Mouse (Mus musculus) spleen, adult 2 months (tissue): Measurements from ENCODE around the gene Cabp2. TPM values are rescaled to one million over a fixed set of nuclear protein-coding genes. Genes with fewer than 3 reads are reported as not detected.
A peak's percentile ranks its signal among the peaks of the same experiment; 100 is the strongest.

Source experiments
- DNase-seq, 2 experiments: peaks; one replicate each; pipeline versions ENCODE4 v3.0.0 to v3.0.0-alpha.2; 2012 to 2021; ENCODE audit warnings: low spot score in 2 of 2, low read depth in 1 of 2
- H3K27ac ChIP-seq: fragments of 200-500 bp; 2 replicates; pipeline ENCODE4 v1.5.1; 2012; ENCODE audit warnings: low read length, inconsistent platforms; ENCODE audit not compliant: insufficient read depth
- H3K27me3 ChIP-seq: fragments of 200-500 bp; 2 replicates; pipeline ENCODE4 v1.6.1; 2012; ENCODE audit warnings: mild to moderate bottlenecking, moderate library complexity, low read length, inconsistent platforms; ENCODE audit not compliant: control insufficient read depth, insufficient read depth
- H3K36me3 ChIP-seq: fragments of 200-500 bp; 2 replicates; pipeline ENCODE4 v1.6.1; 2012; ENCODE audit warnings: mild to moderate bottlenecking, low read length, inconsistent platforms; ENCODE audit not compliant: control insufficient read depth, insufficient read depth
- H3K4me1 ChIP-seq: fragments of 200-500 bp; 2 replicates; pipeline ENCODE4 v1.6.1; 2011; ENCODE audit warnings: inconsistent platforms; ENCODE audit not compliant: control insufficient read depth, insufficient read depth, insufficient read length
- H3K4me3 ChIP-seq: fragments of 200-500 bp; 2 replicates; pipeline ENCODE4 v1.5.1; 2011; ENCODE audit warnings: mild to moderate bottlenecking, inconsistent platforms; ENCODE audit not compliant: insufficient read depth, insufficient read length; ENCODE audit errors: extremely low read depth
- CTCF ChIP-seq: fragments of 200-500 bp; IDR thresholded peaks from 2 replicates; pipeline ENCODE4 v1.5.1; 2011; ENCODE audit warnings: mild to moderate bottlenecking, inconsistent platforms; ENCODE audit not compliant: insufficient read depth, insufficient read length, insufficient replicate concordance; ENCODE audit errors: extremely low read depth
- POLR2A ChIP-seq: fragments of 200-500 bp; IDR thresholded peaks from 2 replicates; pipeline ENCODE4 v1.6.1; 2011; ENCODE audit warnings: low read depth, low read length, inconsistent platforms
- WGBS: fragments of 180-500 bp; shearing (Covaris S2); methylation state at CpG from one replicate; pipeline ENCODE4 v1.1.7; 2018; 5-methylcytosine and 5-hydroxymethylcytosine counted together
- polyA plus RNA-seq: library from polyadenylated mRNA; depleted of rRNA; stranded (reverse); fragments of >200 nt; gene quantifications from 2 replicates; pipeline ENCODE4 v1.2.3, GENCODE M21; 2012

The Cabp2 gene
- polyA plus RNA-seq, 1 experiment: 7.0 TPM

DNA sequence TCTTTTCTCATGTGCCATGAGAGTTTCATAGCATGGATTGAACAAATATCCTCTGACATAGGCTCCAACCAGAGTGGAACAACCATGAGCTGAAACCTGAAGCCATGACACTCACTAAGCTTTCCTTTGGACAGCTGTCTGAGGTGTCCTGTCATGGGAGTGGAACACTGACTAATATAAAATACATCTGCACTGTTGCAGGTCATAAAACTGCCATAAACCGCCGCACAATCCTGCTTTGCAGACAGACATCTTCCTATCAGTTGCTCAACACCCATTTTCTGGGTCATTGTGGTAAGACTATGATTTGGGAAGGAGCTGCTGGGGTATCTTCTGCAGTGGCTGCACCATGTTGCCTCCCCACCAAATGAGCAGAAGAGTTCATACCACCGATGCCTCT is 11.4 kb downstream of the Cabp2 start:
- Histone ChIP-seq H3K27me3 (no peaks in the 10 kb centered on the region), H3K4me3 (no peak overlapping the region), H3K4me1 (peaks cover 5% of the 10 kb centered on the region; the same call in 1 of the 2 replicates), H3K36me3 (no peaks in the 10 kb centered on the region), H3K27ac (no peak overlapping the region)
- TF ChIP-seq POLR2A (no peak), CTCF (no peak)
- no peak for DNase-seq
- 81% methylated on average over 3 of the region's 3 CpGs for WGBS

DNA sequence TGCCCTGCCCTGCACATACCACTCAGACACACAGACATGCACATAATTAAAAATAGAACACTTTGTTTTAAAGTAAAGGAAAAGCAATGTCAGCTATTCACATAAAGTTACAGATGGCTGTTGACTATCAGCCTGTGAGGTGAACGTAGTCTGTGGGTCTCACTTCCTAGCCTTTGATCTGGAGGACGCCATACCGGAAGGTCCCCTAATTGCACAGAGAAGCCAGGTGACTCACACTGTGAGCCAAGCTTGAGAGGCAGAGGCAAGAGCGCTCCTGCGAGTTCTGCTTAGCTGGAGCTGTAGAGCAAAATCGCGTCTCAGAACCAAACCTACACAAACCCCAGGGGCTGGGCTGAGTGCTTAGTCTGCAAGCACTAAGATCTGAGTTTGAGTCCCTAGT is 12.4 kb downstream of the Cabp2 start:
- WGBS: 66% methylated on average over 7 of the region's 7 CpGs
- no peak for TF ChIP-seq POLR2A
- TF ChIP-seq CTCF: no peak
- no peak for DNase-seq
- no peak overlapping the region for H3K4me3 ChIP-seq
- peaks cover 15% of the 10 kb centered on the region; the same call in 1 of the 2 replicates for H3K4me1 ChIP-seq
- H3K27me3 ChIP-seq: no peaks in the 10 kb centered on the region
- H3K27ac ChIP-seq: no peak overlapping the region
- no peaks in the 10 kb centered on the region; the same call in 1 of the 2 replicates for H3K36me3 ChIP-seq

GRCm38 (mm10) chr19:4094348-4094747 is 13.0 kb downstream of the Cabp2 start:
- Histone ChIP-seq H3K36me3 (no peaks in the 10 kb centered on the region; the same call in 1 of the 2 replicates), H3K27ac (no peak overlapping the region), H3K27me3 (no peaks in the 10 kb centered on the region), H3K4me3 (no peak overlapping the region), H3K4me1 (peaks cover 15% of the 10 kb centered on the region; the same call in 1 of the 2 replicates)
- no peak for DNase-seq
- TF ChIP-seq CTCF: no peak
- TF ChIP-seq POLR2A: no peak
- 86% methylated on average over 3 of the region's 3 CpGs for whole genome bisulfite sequencing

- WGBS: 88% methylated on average over 5 of the region's 5 CpGs
- no peaks in the 10 kb centered on the region; the same call in 1 of the 2 replicates for H3K36me3 ChIP-seq
- TF ChIP-seq POLR2A (no peak), CTCF (no peak)
- no peaks in the 10 kb centered on the region for H3K27me3 ChIP-seq
- H3K4me3 ChIP-seq: no peak overlapping the region
- no peak for DNase-seq
- H3K27ac ChIP-seq: no peak overlapping the region
- peaks cover 15% of the 10 kb centered on the region; the same call in 1 of the 2 replicates for H3K4me1 ChIP-seq
These were observed 13.5 kb downstream of the Cabp2 start for GRCm38 (mm10) chr19:4094774-4095303.

- WGBS: 76% methylated on average over 3 of the region's 3 CpGs
- H3K4me1 ChIP-seq: peaks cover 17% of the 10 kb centered on the region
These were observed 14.4 kb downstream of the Cabp2 start for GRCm38 (mm10) chr19:4095802-4096201.

DNA sequence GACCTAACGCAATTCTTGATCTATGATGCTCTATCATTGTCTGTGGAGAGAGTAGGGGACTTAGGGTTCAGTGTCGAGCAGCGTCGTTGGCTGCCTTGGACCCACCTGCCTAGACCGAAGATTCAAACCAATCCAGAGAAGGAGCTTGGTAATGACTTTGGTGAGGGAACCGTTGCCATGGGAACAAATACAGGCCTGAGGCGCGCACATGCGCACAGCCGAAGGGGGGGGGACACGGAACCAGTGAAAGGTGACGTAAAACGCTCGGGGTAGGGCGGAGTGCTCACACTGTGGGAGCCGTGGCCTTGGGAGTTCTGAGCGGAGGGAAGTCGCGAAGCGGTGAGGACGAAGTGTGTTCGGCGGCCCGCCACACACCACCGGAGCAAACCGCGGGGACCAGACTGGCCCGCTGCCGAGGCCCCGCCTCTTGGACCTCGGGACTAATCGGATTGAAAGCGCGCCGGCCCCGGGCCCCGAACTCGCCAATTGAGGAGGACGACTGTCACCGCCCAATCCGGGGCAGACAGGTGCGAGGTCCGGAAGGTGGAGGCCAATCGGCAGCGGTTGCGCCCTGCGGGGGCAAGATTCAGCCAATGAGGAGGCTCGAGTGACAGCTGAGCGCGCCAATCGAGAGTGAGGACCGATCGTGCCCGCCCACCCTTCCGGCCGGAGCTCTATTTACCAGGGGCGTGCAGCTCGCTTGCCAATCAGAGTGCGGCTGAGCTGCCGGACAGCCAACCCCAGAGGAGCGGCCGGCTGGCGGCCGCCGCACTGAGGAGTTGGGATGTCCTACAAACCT is 15.5 kb downstream of the Cabp2 start, which contains the start of gene Cdk2ap2:
Cdk2ap2 (plus strand) TSS at position 541 of the 799 bp plus-strand sequence.
- DNase-seq: peak; percentile 96 to 100
- no peaks in the 10 kb centered on the region; the same call in 1 of the 2 replicates for H3K36me3 ChIP-seq
- H3K4me1 ChIP-seq: peaks cover 25% of the 10 kb centered on the region
- WGBS: under 1% methylated on average over 65 of the region's 65 CpGs
- H3K4me3 ChIP-seq: peak within 1 kb of the TSS; percentile 75
- TF ChIP-seq POLR2A: peak; percentile 73
- TF ChIP-seq CTCF: no peak
- H3K27ac ChIP-seq: peak within 1 kb of the TSS; percentile 94
- no peaks in the 10 kb centered on the region for H3K27me3 ChIP-seq

More at GRCm38 (mm10) chr19:4095802-4096201, 14.4 kb downstream of the Cabp2 start:
- H3K27me3 ChIP-seq: no peaks in the 10 kb centered on the region
- DNase-seq: no peak
- no peaks in the 10 kb centered on the region; the same call in 1 of the 2 replicates for H3K36me3 ChIP-seq
- TF ChIP-seq CTCF (no peak), POLR2A (no peak)
- H3K4me3 ChIP-seq: no peak overlapping the region
- no peak overlapping the region for H3K27ac ChIP-seq
